Mouse (Mus musculus): ENCODE results near the gene Cldn3. TPM values are rescaled to one million over a fixed set of nuclear protein-coding genes. Genes with fewer than 3 reads are reported as not detected.
"Not testable (repeated sequence)": the region's sequence is repeated elsewhere in the genome, so short reads cannot be mapped to it uniquely, and the experiment has no call there.

Cldn3 gene
- total RNA-seq (2012; rRNA removed), result not detected in 2 replicates
- total RNA-seq (2014; rRNA removed), result not detected in 2 replicates
- not detected in 2 replicates for polyA plus RNA-seq (2012; ENCODE audit: insufficient read length, low read depth)

- in situ Hi-C loops (cut with MboI; ENCODE audit: low pct_ligation_motif_present, low pct_unique_long_range_greater_than_20kb, low sequenced_read_pairs), result no loop called here
- Histone ChIP-seq H3K27me3 (replicated peaks) (peaks cover 44% of the 10 kb centered on the region), H3K27ac (ENCODE audit: insufficient read depth, low read depth) (no peak within 1 kb of the TSS)
Observed at GRCm38 (mm10) chr5:134985633-134986297, at the start of gene Cldn3. Cldn3 (plus strand) TSS chr5:134986214.

GRCm38 (mm10) chr5:134936626-134937185 lies 49.3 kb upstream of the Cldn3 start:
- Histone ChIP-seq H3K4me1 (ENCODE audit: control insufficient read depth in 1 of 2, insufficient read depth in 2 of 2) (peaks cover 5 to 37% of the 10 kb centered on the region in 2 experiments; a peak in 3 of 4 replicates), H3K4me3 (replicated peaks in 1 of 3; ENCODE audit: low read depth in 2 of 3, low read length in 2 of 3, poor library complexity in 1 of 3) (no peak overlapping the region), H3K9ac (ENCODE audit: insufficient read depth, low read depth) (no peak overlapping the region), H3K9me3 (replicated peaks; ENCODE audit: low read length) (peaks cover 30% of the 10 kb centered on the region), H3K79me2 (replicated peaks; ENCODE audit: control insufficient read depth, extremely low read depth, insufficient read depth, poor library complexity, severe bottlenecking) (no peaks in the 10 kb centered on the region), H3K36me3 (replicated peaks in 1 of 2; ENCODE audit: control insufficient read depth in 1 of 2, insufficient read depth in 1 of 2, low read length in 1 of 2) (no peaks in the 10 kb centered on the region), H3K4me2 (ENCODE audit: insufficient read depth, low read depth, poor library complexity, severe bottlenecking) (no peak overlapping the region), H3K27ac (ENCODE audit: insufficient read depth, low read depth) (no peak overlapping the region), H3K27me3 (replicated peaks) (peaks cover 6% of the 10 kb centered on the region)
- DNase-seq (ENCODE audit: extremely low read depth), result peak; percentile 35
- dilution Hi-C loops (cut with MboI; ENCODE audit: extremely low pct_ligation_motif_present, extremely low pct_unique_long_range_greater_than_20kb, low sequenced_read_pairs), result no loop called here
- no peak for TF ChIP-seq JUN (IDR thresholded peaks at IDR 0.05; ENCODE audit: insufficient read depth, low read depth, low read length)
- in situ Hi-C loops (cut with MboI; ENCODE audit: low pct_ligation_motif_present, low pct_unique_long_range_greater_than_20kb, low sequenced_read_pairs), result no loop called here

More at GRCm38 (mm10) chr5:134985633-134986297, at the start of gene Cldn3:
- no peaks in the 10 kb centered on the region for H3K79me2 ChIP-seq (replicated peaks; ENCODE audit: control insufficient read depth, extremely low read depth, insufficient read depth, poor library complexity, severe bottlenecking)
- H3K9me3 ChIP-seq (replicated peaks; ENCODE audit: low read length), result peaks cover 9% of the 10 kb centered on the region
- no peaks in the 10 kb centered on the region for H3K36me3 ChIP-seq (replicated peaks in 1 of 2; ENCODE audit: control insufficient read depth in 1 of 2, insufficient read depth in 1 of 2, low read length in 1 of 2)
- DNase-seq (ENCODE audit: extremely low read depth), result no peak
- 0 out of 4 replicates have a peak, but pooled peaks cover 0 to 3% of the 10 kb centered on the region in 2 experiments for H3K4me1 ChIP-seq (ENCODE audit: control insufficient read depth in 1 of 2, insufficient read depth in 2 of 2)
- H3K4me2 ChIP-seq (ENCODE audit: insufficient read depth, low read depth, poor library complexity, severe bottlenecking), result no peak within 1 kb of the TSS
- dilution Hi-C loops (cut with MboI; ENCODE audit: extremely low pct_ligation_motif_present, extremely low pct_unique_long_range_greater_than_20kb, low sequenced_read_pairs), result no loop called here
- H3K4me3 ChIP-seq (replicated peaks in 1 of 3; ENCODE audit: low read depth in 2 of 3, low read length in 2 of 3, poor library complexity in 1 of 3), result no peak within 1 kb of the TSS
- no peak within 1 kb of the TSS for H3K9ac ChIP-seq (ENCODE audit: insufficient read depth, low read depth)
- TF ChIP-seq JUN (IDR thresholded peaks at IDR 0.05; ENCODE audit: insufficient read depth, low read depth, low read length), result no peak
- TF ChIP-seq JUND (conservative IDR thresholded peaks at IDR 0.05; ENCODE audit: low read depth, low read length), result no peak
- no peak for TF ChIP-seq POLR2AphosphoS2 (IDR thresholded peaks at IDR 0.05; ENCODE audit: low read depth, low read length)
- TF ChIP-seq KAT2A (IDR thresholded peaks at IDR 0.05; ENCODE audit: insufficient replicate concordance, low read length), result no peak
- TF ChIP-seq UBTF (IDR thresholded peaks at IDR 0.05; ENCODE audit: low read depth, low read length), result no peak

GRCm38 (mm10) chr5:134939069-134939468 lies 46.9 kb upstream of the Cldn3 start:
- dilution Hi-C loops (cut with MboI; ENCODE audit: extremely low pct_ligation_motif_present, extremely low pct_unique_long_range_greater_than_20kb, low sequenced_read_pairs), result no loop called here
- H3K4me1 ChIP-seq (ENCODE audit: control insufficient read depth in 1 of 2, insufficient read depth in 2 of 2), result peaks cover 5 to 43% of the 10 kb centered on the region in 2 experiments; a peak in 3 of 4 replicates
- H3K27ac ChIP-seq (ENCODE audit: insufficient read depth, low read depth), result no peak overlapping the region
- H3K4me2 ChIP-seq (ENCODE audit: insufficient read depth, low read depth, poor library complexity, severe bottlenecking), result no peak overlapping the region
- no peak overlapping the region for H3K4me3 ChIP-seq (replicated peaks in 1 of 3; ENCODE audit: low read depth in 2 of 3, low read length in 2 of 3, poor library complexity in 1 of 3)
- no peaks in the 10 kb centered on the region for H3K27me3 ChIP-seq (replicated peaks)
- peaks cover 20% of the 10 kb centered on the region for H3K9me3 ChIP-seq (replicated peaks; ENCODE audit: low read length)
- TF ChIP-seq MAZ (IDR thresholded peaks at IDR 0.05; ENCODE audit: low read depth, low read length) (no peak), RCOR1 (conservative IDR thresholded peaks at IDR 0.05; ENCODE audit: low read depth, low read length) (no peak), ZKSCAN1 (IDR thresholded peaks at IDR 0.05; ENCODE audit: borderline replicate concordance, low read depth, low read length) (no peak), KAT2A (IDR thresholded peaks at IDR 0.05; ENCODE audit: insufficient replicate concordance, low read length) (no peak), JUND (conservative IDR thresholded peaks at IDR 0.05; ENCODE audit: low read depth, low read length) (no peak), ELF1 (IDR thresholded peaks at IDR 0.05; ENCODE audit: low read depth, low read length) (no peak), HCFC1 (IDR thresholded peaks at IDR 0.05; ENCODE audit: low read depth, low read length) (no peak), MEF2A (IDR thresholded peaks at IDR 0.05; ENCODE audit: borderline replicate concordance, low read depth, low read length) (no peak)
- no peaks in the 10 kb centered on the region for H3K79me2 ChIP-seq (replicated peaks; ENCODE audit: control insufficient read depth, extremely low read depth, insufficient read depth, poor library complexity, severe bottlenecking)
- no peak overlapping the region for H3K9ac ChIP-seq (ENCODE audit: insufficient read depth, low read depth)
- in situ Hi-C loops (cut with MboI; ENCODE audit: low pct_ligation_motif_present, low pct_unique_long_range_greater_than_20kb, low sequenced_read_pairs), result no loop called here
- no peak for DNase-seq (ENCODE audit: extremely low read depth)
- H3K36me3 ChIP-seq (replicated peaks in 1 of 2; ENCODE audit: control insufficient read depth in 1 of 2, insufficient read depth in 1 of 2, low read length in 1 of 2), result no peaks in the 10 kb centered on the region

GRCm38 (mm10) chr5:134939554-134939953 lies 46.5 kb upstream of the Cldn3 start:
- DNase-seq (ENCODE audit: extremely low read depth); H3K79me2 ChIP-seq (replicated peaks; ENCODE audit: control insufficient read depth, extremely low read depth, insufficient read depth, poor library complexity, severe bottlenecking); H3K4me3 ChIP-seq (replicated peaks in 1 of 3; ENCODE audit: low read depth in 2 of 3, low read length in 2 of 3, poor library complexity in 1 of 3); in situ Hi-C loops (cut with MboI; ENCODE audit: low pct_ligation_motif_present, low pct_unique_long_range_greater_than_20kb, low sequenced_read_pairs); H3K4me2 ChIP-seq (ENCODE audit: insufficient read depth, low read depth, poor library complexity, severe bottlenecking); H3K9ac ChIP-seq (ENCODE audit: insufficient read depth, low read depth); H3K27ac ChIP-seq (ENCODE audit: insufficient read depth, low read depth); H3K27me3 ChIP-seq (replicated peaks); H3K36me3 ChIP-seq (replicated peaks in 1 of 2; ENCODE audit: control insufficient read depth in 1 of 2, insufficient read depth in 1 of 2, low read length in 1 of 2); dilution Hi-C loops (cut with MboI; ENCODE audit: extremely low pct_ligation_motif_present, extremely low pct_unique_long_range_greater_than_20kb, low sequenced_read_pairs): not testable (repeated sequence)
- H3K9me3 ChIP-seq (replicated peaks; ENCODE audit: low read length), result peaks cover 17% of the 10 kb centered on the region
- peaks cover 4 to 40% of the 10 kb centered on the region in 2 experiments; a peak in 3 of 4 replicates for H3K4me1 ChIP-seq (ENCODE audit: control insufficient read depth in 1 of 2, insufficient read depth in 2 of 2)

All from CH12.LX (cell line).